Mouse (Mus musculus) thymus, postnatal 36 days (tissue): ENCODE results near the gene Lrcol1.

Experiments
- DNase-seq, 2 experiments: peaks; one replicate each; pipeline ENCODE4 v3.0.0; 2022; ENCODE audit warnings: mixed read lengths in 2 of 2

Lrcol1 gene

GRCm38 (mm10) chr5:110344524-110344923 is at the start of gene Lrcol1:
Gene Lrcol1, plus strand, starts transcription at chr5:110344730.
- DNase-seq: no peak

GRCm38 (mm10) chr5:110296637-110297036 is 47.9 kb upstream of the Lrcol1 start:
- DNase-seq: no peak

GRCm38 (mm10) chr5:110300591-110300990 is 43.9 kb upstream of the Lrcol1 start:
- DNase-seq: no peak

- DNase-seq: no peak
Observed at GRCm38 (mm10) chr5:110308861-110309260, 35.7 kb upstream of the Lrcol1 start.

- no peak for DNase-seq
Observed at GRCm38 (mm10) chr5:110313127-110313526, 31.4 kb upstream of the Lrcol1 start.

- no peak for DNase-seq
Observed at GRCm38 (mm10) chr5:110330508-110330907, 14.0 kb upstream of the Lrcol1 start.

- DNase-seq: no peak
Observed at GRCm38 (mm10) chr5:110338792-110339191, 5.7 kb upstream of the Lrcol1 start.

GRCm38 (mm10) chr5:110342648-110343284 is 1.8 kb upstream of the Lrcol1 start, which contains the start of gene P2rx2:
Gene P2rx2, minus strand, starts transcription at chr5:110343212.
- DNase-seq: peak in 1 of 2 experiments; percentile 27

- no peak for DNase-seq
Observed at GRCm38 (mm10) chr5:110345553-110345952, 1.0 kb downstream of the Lrcol1 start.

- DNase-seq: no peak
Observed at GRCm38 (mm10) chr5:110347006-110347405, 2.5 kb downstream of the Lrcol1 start.

GRCm38 (mm10) chr5:110354716-110355115 is 10.2 kb downstream of the Lrcol1 start:
- DNase-seq: peak; percentile 33 to 34

GRCm38 (mm10) chr5:110357531-110358179 is 13.1 kb downstream of the Lrcol1 start:
- DNase-seq: peak; percentile 60 to 71

- no peak for DNase-seq
Observed at GRCm38 (mm10) chr5:110361465-110361864, 16.9 kb downstream of the Lrcol1 start.

- DNase-seq: no peak
Observed at GRCm38 (mm10) chr5:110362813-110363178, 18.3 kb downstream of the Lrcol1 start.

- peak; percentile 68 to 75 for DNase-seq
Observed at GRCm38 (mm10) chr5:110363179-110363821, 18.8 kb downstream of the Lrcol1 start.

GRCm38 (mm10) chr5:110363822-110364545 is 19.5 kb downstream of the Lrcol1 start:
- no peak for DNase-seq

- DNase-seq: peak; percentile 63 to 71
Observed at GRCm38 (mm10) chr5:110376802-110377433, 32.4 kb downstream of the Lrcol1 start.

GRCm38 (mm10) chr5:110378181-110378583 is 33.7 kb downstream of the Lrcol1 start:
- DNase-seq: no peak

- no peak for DNase-seq
Observed at GRCm38 (mm10) chr5:110379086-110379485, 34.6 kb downstream of the Lrcol1 start.

- no peak for DNase-seq
Observed at GRCm38 (mm10) chr5:110379823-110380222, 35.3 kb downstream of the Lrcol1 start.

- DNase-seq: no peak
Observed at GRCm38 (mm10) chr5:110384491-110384890, 40.0 kb downstream of the Lrcol1 start.

- DNase-seq: no peak
Observed at GRCm38 (mm10) chr5:110385263-110385662, 40.7 kb downstream of the Lrcol1 start.
